Mouse (Mus musculus): Measurements from ENCODE around the gene Atl3.

Atl3 gene

DNA sequence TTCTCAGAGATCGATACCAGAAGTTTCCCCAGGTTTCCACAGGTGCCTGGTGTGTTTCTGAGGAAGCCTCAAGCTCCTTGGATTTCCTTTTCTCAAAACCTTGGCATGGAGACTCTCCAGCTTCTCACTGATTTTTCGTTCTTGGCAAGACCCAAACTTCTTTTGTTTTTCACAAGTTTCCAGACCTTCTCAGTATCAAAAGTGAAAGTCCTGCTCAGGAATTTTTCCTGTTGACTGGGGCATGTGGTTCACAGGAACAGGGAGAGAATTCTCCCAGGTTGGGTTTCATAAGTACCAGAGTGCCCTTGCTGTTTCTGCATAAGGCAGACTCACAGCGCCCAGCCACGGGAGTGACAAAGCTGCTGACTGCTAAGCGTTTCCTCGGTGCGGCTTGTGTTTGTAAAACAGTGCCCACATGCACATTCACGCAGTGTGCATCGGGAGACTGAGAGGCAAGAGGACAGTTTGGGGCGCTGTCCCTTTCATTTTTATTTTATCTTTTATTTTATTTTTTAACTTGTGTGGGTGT lies 68.8 kb downstream of the Atl3 start:
- no peak for DNase-seq

DNA sequence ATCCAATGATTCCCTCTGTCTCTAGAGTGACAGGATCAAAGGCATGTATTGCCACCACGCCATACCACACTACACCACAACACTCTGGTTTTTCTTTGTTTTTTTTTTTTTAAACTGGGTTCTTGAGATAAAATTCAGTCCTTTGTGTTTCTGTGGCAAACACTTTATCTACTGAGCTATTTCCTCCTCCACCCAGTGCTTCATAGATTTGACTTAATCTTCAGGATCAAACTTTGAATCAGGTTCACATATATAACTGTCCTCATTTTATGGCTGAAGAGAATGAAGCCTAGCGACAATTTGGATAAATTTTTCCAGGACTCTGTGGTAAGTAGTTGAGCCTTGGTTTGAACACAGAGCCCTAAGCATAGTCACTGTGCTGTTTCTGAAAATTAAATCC lies 69.8 kb downstream of the Atl3 start:
- no peak for DNase-seq

DNA sequence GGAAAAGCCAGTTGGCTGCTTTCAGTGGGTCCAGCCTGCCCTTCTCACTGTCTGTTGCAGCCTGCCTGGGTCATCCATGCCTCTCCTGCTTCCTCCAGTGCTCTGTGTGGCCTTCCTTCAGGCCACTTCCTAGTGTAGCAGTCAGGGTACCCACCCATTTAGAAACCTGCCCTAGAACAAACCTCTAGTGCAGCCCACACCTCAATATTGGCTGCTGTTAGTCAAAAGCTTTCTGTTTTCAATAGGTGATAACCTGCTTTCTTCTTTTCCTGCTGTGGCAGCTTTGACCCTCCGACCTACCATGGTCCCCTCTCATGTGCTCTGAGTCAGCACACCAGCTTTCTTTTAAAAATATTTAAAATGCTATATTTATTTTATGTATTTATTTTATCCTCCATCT lies 70.6 kb downstream of the Atl3 start:
- no peak for DNase-seq

DNA sequence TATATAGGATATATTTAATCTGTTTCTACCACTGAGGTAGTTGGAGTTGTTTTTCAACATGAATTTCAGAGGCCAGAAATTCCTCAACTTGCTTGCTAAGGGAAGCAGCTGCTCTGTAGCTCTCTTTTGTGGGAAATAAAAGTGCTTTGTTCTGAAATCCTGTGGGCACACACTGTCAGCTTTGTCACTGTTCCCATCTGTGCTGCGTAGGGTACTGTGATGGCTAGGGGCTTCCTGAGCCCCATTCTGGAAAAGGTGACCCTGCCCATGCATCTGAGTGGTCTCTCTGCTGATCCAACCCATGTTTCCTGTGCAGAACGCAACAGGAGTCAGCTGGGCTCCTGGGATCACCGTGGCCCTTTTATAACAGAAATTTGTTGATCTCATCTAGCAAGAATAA lies 73.0 kb downstream of the Atl3 start:
- DNase-seq, result no peak

DNA sequence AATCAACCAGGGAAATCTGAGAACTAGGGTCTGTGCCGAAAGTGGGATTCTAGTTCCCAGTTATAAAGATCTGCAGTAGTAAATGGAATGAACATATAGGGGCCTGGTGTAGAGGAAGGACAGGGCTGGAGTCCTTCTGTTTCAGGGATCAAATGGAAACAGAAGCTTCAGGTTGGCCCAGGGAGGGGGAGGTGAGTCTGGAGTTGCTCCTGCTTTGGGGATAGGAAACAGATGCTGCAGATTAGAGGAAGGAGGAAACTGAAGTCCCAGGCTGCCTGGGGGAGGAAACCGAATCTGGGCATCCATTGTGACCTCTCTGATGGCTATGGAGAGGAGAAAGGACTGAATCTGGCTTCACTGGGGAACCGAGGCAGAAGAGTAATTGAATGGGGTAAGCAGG lies 74.5 kb downstream of the Atl3 start:
- no peak for DNase-seq

DNA sequence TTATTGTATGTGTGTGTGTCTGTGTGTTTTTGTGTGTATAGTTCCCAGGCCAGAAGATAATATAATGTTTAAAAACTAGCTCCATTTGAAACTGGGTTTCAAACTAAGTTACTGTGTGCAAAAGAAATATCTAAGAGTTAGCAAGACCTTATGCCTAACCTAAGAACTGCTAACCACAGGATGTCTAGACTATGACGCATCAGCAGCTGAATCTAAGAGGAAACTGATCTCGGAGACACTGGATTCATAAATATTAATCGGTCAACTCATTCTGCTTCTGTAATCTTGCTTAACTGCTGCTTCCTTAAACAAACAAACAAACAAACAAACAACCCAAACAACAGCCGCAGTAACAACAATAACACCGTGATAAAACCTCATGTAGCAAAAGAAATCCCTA lies 75.8 kb downstream of the Atl3 start:
- no peak for DNase-seq

DNA sequence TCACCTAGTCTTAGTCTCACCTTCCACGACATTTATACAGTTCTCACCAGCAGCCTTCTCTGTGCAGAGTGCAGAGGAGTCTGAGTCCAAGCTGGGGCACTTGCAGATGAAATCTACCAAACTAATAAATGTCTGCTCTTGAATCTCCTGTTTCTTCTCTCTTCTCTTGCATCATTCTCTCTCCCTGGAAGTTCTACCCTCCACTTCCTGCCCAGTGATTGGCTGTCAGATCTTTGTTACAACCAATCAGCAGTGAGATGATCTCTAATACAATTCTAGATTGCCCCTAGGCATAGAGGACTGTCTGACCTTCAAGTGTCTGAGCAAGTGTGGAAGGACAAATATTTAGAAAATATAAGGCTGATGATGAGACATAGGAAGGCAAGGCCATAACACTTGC lies 82.3 kb downstream of the Atl3 start:
- no peak for DNase-seq

DNA sequence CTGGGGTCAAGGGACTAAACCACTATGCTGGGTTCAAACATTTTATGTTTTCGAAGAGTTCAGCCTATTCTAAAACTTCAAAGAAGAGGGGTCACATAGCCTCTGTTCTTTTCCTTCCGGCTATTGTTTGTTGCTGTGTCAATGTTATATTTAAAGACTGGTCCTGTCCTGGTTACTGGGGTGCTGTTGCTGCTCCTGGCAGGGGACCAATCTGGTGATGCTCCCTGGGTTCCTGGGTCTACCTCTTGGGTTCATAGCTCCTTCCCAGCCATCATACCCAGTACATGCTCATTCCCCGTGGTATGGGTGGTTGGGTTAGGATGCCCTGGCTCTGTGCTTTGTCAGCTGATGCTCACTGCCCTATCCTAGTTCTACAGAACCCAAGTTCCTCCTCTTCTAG lies 83.9 kb downstream of the Atl3 start:
- DNase-seq, result no peak

DNA sequence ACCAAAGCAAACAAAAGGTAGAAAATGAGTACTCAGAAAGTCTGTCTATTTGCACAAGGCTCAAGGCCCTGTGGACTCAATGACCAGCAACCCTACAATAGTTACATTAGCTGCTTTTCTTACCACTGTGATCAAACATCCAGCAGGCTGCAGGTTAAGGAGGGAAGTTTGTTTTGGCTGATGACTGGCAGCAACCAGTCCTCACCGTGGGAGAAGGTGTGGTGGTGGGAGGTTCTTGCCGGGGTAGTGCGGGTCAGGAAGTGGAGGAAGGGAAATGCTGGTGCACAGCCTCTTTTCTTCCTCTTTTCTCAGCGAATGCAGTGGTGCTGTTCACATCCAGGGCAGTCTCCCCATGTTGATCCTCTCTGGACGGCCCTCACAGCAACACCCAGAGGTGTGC lies 87.2 kb downstream of the Atl3 start:
- no peak for DNase-seq

DNA sequence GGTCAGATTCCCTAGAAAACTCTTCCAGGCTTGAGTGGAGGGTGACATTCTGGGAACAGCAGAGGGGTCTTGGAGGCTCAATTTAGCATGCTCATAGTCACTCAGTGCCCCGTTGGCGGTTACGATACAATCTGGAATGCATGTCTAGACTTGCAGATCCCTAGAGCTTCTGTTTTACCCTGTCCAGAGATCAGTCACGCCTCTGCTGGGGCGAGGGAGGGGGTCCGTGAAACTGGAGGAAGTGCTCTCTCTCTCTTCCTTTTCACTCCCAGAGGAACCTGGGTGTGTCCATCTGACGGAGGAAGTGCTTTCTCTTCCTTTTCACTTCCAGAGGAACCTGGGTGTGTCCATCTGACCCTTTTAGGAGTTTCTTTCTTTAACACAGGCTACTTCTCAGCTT lies 89.3 kb downstream of the Atl3 start:
- DNase-seq, result no peak

DNA sequence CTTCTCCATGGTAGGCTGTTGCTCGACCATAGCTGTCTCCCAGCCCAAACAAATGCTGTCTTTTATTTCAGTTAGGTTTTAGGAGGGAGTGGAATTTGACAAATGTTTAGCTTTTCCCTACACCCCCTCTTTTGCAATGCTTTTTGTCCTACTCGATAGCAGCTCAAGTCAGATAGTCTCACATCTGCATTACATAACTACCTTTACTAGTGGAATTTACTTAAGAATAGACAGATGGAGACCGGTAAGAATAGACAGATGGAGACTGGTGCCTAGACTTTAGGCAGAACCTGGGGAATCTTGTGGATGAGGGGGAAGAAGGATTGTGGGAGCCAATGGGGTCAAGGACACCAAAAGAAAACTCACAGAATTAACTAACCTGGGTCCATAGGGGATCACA lies 89.8 kb downstream of the Atl3 start:
- DNase-seq, result no peak

DNA sequence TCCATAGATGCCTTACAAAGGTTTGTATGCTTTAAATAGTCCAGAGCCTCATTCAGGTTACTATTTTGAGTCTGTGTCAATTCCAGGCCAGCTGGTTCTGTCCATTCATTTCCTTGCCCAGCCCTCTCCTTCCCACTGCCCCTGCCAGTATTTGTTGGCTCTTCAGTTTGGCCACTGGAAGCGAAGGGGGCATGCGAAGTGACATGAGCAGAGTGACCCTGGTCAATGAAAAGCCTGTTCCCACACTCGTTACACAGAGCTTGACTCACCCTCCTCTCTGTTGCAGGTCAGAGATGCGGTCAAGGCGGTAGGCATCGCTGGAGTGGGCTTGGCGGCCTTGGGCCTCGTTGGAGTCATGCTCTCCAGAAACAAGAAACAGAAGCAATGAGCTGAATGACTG lies 91.4 kb downstream of the Atl3 start:
- no peak for DNase-seq

DNA sequence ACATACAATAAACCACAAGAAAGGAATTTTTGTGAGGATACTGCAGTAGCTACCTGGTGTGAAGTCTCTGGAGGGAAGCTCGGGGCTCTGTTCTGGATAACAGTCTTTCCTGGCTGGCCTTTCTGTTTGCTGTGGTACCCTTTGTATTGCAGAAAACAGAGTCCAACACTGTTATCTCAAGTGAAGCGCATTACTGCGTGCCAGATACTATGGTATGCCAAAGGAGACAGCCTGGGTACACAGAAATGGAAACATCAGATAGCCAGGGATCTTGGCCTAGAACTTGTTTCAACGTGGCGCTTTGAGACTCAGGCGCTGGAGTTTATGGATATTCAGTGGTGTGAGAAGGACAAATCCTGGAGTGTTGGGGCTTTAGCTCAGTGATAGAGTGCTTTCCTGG lies 91.9 kb downstream of the Atl3 start:
- no peak for DNase-seq

All from cerebellum, adult 9-10 months (tissue).